Mouse (Mus musculus): ENCODE measurements at regions not wholly inside any gene's neighbourhood (a gene's known extent, or its start where the extent isn't known, plus 50 kb on each side); places are given as distances from the start of the nearest gene placed in this dataset.

DNA sequence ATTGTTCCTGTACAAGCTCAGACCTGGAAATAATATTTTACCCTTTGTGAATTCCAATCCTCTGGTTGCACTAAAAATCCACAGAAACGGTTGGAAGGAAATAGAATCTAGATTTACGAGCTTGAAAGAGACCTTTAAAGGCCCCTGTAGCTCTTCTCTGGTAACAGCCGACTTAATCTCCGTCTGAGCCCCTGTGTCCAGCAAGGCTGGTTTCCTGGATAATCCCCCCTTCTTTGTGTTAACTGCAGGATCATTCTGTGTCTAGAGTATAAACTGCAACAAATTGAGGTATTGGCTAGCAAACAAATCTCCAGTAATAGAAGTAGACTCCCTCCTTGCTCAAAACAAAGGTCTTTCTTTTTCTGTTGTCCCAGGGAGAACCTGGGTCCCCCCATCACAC, 56.5 kb upstream of the Slc1a1 start:
- TF ChIP-seq ZNF384 (IDR thresholded peaks at IDR 0.05; ENCODE audit: low read depth, low read length) (no peak), ZC3H11A (IDR thresholded peaks at IDR 0.05; ENCODE audit: borderline replicate concordance, low read depth, low read length) (no peak), CHD2 (IDR thresholded peaks at IDR 0.05; ENCODE audit: low read depth, low read length) (no peak), MAFK (IDR thresholded peaks at IDR 0.05; ENCODE audit: insufficient read depth, low read depth, low read length) (no peak), HCFC1 (IDR thresholded peaks at IDR 0.05; ENCODE audit: borderline replicate concordance, insufficient read depth, low read length) (no peak)

Measured in ES-E14 (cell line).